Mouse (Mus musculus) stomach, embryonic 14.5 days (tissue): ENCODE measurements around the gene Stn1. TPM values are rescaled to one million over a fixed set of nuclear protein-coding genes. Genes with fewer than 3 reads are reported as not detected.

Source experiments
- ATAC-seq: fragments of 200-750 bp; cut with Nextera tagmentation; 2 replicates; pipeline ENCODE4 v1.8.0; 2017; ENCODE audit warnings: low read depth, moderate TSS enrichment; ENCODE audit not compliant: insufficient number of reproducible peaks, insufficient read depth, low FRiP score
- H3K27ac ChIP-seq: fragments of 300-500 bp; sonication (generic); 2 replicates; pipeline ENCODE4 v1.5.1; 2014; ENCODE audit warnings: mild to moderate bottlenecking, low read length, moderate library complexity, mixed read lengths
- H3K27me3 ChIP-seq: fragments of 300-500 bp; sonication (generic); 2 replicates; pipeline ENCODE4 v1.6.1; 2014; ENCODE audit warnings: low read length, control low read depth, mixed read lengths; ENCODE audit not compliant: control insufficient read depth, insufficient read depth
- H3K36me3 ChIP-seq: fragments of 300-500 bp; sonication (generic); 2 replicates; pipeline ENCODE4 v1.6.1; 2014; ENCODE audit warnings: mild to moderate bottlenecking, control low read depth, low read length, moderate library complexity, mixed read lengths; ENCODE audit not compliant: control insufficient read depth, insufficient read depth
- H3K4me1 ChIP-seq: fragments of 300-500 bp; sonication (generic); 2 replicates; pipeline ENCODE4 v1.6.1; 2014; ENCODE audit warnings: low read length, control low read depth, mixed read lengths; ENCODE audit not compliant: control insufficient read depth, insufficient read depth
- H3K4me2 ChIP-seq: fragments of 300-500 bp; sonication (generic); replicated peaks from 2 replicates; pipeline ENCODE4 v1.6.1; 2014; ENCODE audit warnings: low read depth, low read length, control low read depth
- H3K4me3 ChIP-seq: fragments of 300-500 bp; sonication (generic); 2 replicates; pipeline ENCODE4 v1.5.1; 2014; ENCODE audit warnings: low read depth, low read length, control low read depth
- H3K9ac ChIP-seq: fragments of 300-500 bp; sonication (generic); replicated peaks from 2 replicates; pipeline ENCODE4 v1.6.1; 2014; ENCODE audit warnings: low read depth, mild to moderate bottlenecking, control low read depth, low read length, moderate library complexity, mixed read lengths
- H3K9me3 ChIP-seq: fragments of 300-500 bp; sonication (generic); 2 replicates; pipeline ENCODE4 v1.6.1; 2016; ENCODE audit warnings: low read depth, low read length, control low read depth; ENCODE audit not compliant: control insufficient read depth
- WGBS: fragments of 180-500 bp; shearing (Covaris S2); extraction: QIAGEN DNeasy Blood & Tissue Kit; methylation state at CpG from one replicate; pipeline ENCODE4 v1.1.7; 2014; 5-methylcytosine and 5-hydroxymethylcytosine counted together
- polyA plus RNA-seq: library from polyadenylated mRNA; unstranded; fragments of >200 nt; fragmentation: Nextera tagmentation; extraction: Ambion mirVana; gene quantifications from 2 replicates; pipeline ENCODE4 v1.2.1, GENCODE M21; 2014

The Stn1 gene
- polyA plus RNA-seq, 1 experiment from 2014 or later, result 68.4 TPM

DNA sequence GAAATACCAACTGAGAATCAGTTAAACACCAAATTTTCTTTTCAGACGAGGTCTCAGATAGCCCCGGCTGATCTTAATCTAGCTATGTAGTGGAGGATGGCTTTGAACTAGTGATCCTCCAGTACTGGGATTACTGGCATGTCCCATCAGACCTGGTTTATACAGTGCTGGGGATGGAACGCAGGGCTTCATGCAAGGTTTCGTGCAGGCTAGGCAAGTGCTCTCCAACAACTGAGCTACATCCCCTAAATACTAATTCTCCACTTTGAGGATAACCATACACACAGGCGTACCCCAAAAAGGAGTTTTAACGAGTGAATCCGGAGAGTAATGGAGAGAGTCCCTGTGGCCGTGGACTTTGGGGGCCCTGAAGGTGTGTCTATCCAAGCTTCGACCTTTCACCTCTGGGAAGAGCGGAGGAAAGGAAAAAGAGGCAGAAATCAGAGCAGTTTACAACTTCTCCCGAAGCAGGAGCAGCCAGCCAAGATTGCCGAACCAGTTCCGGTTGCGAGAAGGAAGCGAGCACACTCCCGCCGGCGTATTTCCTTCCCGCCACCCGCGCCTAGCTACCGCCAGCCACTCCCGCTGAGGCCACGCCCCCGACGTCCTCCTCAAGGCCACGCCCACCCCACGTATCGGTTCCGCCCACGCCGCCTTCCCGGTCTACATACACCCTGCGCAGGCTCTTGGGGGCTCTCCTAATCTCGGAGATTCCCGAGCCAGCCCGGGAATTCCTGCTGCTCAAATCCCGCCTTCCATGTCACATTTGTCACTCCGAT is 597 bp downstream of the Stn1 start:
- WGBS, result 5% methylated on average over 39 of the region's 39 CpGs
- Histone ChIP-seq H3K4me1 (peaks cover 26% of the 10 kb centered on the region), H3K27ac (peak overlapping the region; percentile 91; the same call in 1 of the 2 replicates), H3K9me3 (no peaks in the 10 kb centered on the region), H3K9ac (peak overlapping the region; percentile 50), H3K4me2 (peak overlapping the region; percentile 80), H3K36me3 (peaks cover 7% of the 10 kb centered on the region; the same call in 1 of the 2 replicates), H3K4me3 (peak overlapping the region; percentile 52), H3K27me3 (no peaks in the 10 kb centered on the region)
- peak; percentile 97 for ATAC-seq

DNA sequence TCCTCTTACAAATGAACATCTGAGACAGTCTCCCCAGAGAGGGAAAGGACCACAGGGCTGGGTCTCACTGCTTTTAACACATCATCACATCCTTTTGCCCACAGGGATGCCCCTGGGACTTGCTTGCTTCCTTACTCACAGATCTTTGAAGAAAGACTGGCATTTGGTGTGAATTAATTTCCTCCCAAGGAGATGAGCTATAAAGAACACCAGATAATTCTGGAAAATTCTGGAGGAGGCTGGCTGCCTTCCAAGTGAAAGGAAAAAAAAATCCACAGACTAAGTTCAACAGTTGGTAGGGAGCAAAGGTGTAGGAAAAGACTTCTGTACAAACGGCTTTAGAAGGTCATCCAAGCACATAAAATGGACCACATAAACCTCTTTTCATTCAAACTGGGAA is 3.2 kb downstream of the Stn1 start:
- Histone ChIP-seq H3K4me3 (no peak overlapping the region), H3K9ac (no peak overlapping the region), H3K4me2 (no peak overlapping the region), H3K4me1 (peaks cover 25% of the 10 kb centered on the region), H3K36me3 (peaks cover 7% of the 10 kb centered on the region; the same call in 1 of the 2 replicates), H3K27me3 (no peaks in the 10 kb centered on the region), H3K9me3 (no peaks in the 10 kb centered on the region), H3K27ac (no peak overlapping the region)
- WGBS, result 57% methylated on average over 1 of the region's 1 CpGs
- ATAC-seq, result no peak

DNA sequence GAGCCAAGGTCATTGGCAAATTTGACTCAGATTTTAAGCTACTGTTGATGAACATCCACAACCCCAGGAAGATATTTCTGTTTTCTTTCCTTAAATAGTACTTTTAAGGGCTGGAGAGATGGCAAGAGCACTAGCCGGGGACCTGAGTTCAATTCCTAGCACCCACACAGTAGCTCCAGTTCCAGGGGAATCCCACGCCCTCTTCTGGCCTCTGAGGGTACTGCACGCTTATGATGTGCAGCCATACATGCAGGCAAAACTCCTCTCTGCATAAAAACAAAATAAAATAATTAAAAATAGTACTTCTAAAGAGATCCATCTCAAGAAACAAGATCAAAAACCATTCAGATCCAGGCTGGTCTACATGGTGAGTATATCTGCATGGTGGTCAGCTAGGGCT is 4.9 kb downstream of the Stn1 start:
- Histone ChIP-seq H3K27ac (no peak overlapping the region), H3K9ac (no peak overlapping the region), H3K27me3 (no peaks in the 10 kb centered on the region), H3K4me2 (no peak overlapping the region), H3K4me1 (peaks cover 12% of the 10 kb centered on the region), H3K4me3 (no peak overlapping the region), H3K9me3 (no peaks in the 10 kb centered on the region), H3K36me3 (peaks cover 7% of the 10 kb centered on the region; the same call in 1 of the 2 replicates)
- ATAC-seq, result no peak
- WGBS, result 83% methylated on average over 3 of the region's 3 CpGs

GRCm38 (mm10) chr19:47531309-47531708 is 6.0 kb downstream of the Stn1 start:
- Histone ChIP-seq H3K9ac (no peak overlapping the region), H3K27ac (no peak overlapping the region), H3K9me3 (no peaks in the 10 kb centered on the region), H3K27me3 (no peaks in the 10 kb centered on the region), H3K4me1 (peaks cover 13% of the 10 kb centered on the region), H3K4me2 (no peak overlapping the region), H3K36me3 (peaks cover 10% of the 10 kb centered on the region; the same call in 1 of the 2 replicates), H3K4me3 (no peak overlapping the region)
- ATAC-seq, result no peak
- 87% methylated on average over 5 of the region's 5 CpGs for WGBS

DNA sequence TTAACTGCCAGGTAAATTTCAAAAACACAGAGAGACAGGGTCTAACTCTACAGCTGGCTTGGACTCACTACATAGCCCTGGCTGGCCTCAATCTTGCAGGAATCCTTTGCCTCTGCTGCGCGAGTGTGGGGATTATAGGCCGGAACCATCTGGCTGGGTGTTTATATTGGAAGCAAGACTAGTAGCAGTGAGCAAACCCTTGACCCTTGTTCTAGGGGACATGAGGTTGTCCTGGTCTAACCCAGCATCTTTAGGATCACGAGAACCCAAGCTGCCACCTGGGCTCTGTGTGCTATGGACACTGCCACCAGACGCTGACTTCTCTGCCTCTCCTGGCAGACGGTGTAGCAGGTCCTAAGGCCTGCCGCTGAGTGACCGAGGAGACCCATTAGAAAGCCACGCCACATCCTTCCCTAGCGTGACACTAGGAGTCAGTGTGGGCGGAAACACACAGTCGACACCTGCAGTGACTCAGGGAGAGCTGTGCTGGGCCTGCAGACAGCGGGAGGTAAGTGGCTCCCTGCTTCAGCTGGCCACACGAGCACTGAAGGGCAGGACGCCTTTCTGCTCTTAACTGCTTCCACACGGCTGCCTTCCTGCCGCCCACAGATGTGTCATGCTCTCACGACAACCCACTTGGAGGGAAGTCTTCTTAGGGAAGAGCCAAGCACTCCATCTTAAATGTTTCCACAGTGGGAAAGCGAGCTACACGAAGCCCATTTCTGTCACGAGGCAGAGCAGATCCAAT is 10.9 kb downstream of the Stn1 start:
- Histone ChIP-seq H3K36me3 (peaks cover 22% of the 10 kb centered on the region), H3K4me2 (no peak overlapping the region), H3K4me1 (0 out of 2 replicates have a peak, but pooled peaks cover 5% of the 10 kb centered on the region), H3K9me3 (no peaks in the 10 kb centered on the region), H3K9ac (no peak overlapping the region), H3K4me3 (no peak overlapping the region), H3K27me3 (no peaks in the 10 kb centered on the region), H3K27ac (no peak overlapping the region)
- 66% methylated on average over 21 of the region's 21 CpGs for WGBS
- no peak for ATAC-seq

GRCm38 (mm10) chr19:47524905-47525304 is 12.4 kb downstream of the Stn1 start:
- WGBS, result 93% methylated on average over 8 of the region's 8 CpGs
- no peak overlapping the region for H3K4me3 ChIP-seq
- H3K9ac ChIP-seq, result no peak overlapping the region
- H3K27ac ChIP-seq, result no peak overlapping the region
- H3K36me3 ChIP-seq, result peaks cover 22% of the 10 kb centered on the region
- ATAC-seq, result no peak
- no peaks in the 10 kb centered on the region for H3K27me3 ChIP-seq
- 0 out of 2 replicates have a peak, but pooled peaks cover 5% of the 10 kb centered on the region for H3K4me1 ChIP-seq
- H3K9me3 ChIP-seq, result no peaks in the 10 kb centered on the region
- H3K4me2 ChIP-seq, result no peak overlapping the region

- H3K27me3 ChIP-seq, result no peaks in the 10 kb centered on the region
- no peak overlapping the region for H3K9ac ChIP-seq
- no peak overlapping the region for H3K4me3 ChIP-seq
- H3K9me3 ChIP-seq, result no peaks in the 10 kb centered on the region
- H3K4me2 ChIP-seq, result no peak overlapping the region
- 93% methylated on average over 5 of the region's 5 CpGs for WGBS
- no peak overlapping the region for H3K27ac ChIP-seq
- 0 out of 2 replicates have a peak, but pooled peaks cover under 1% of the 10 kb centered on the region for H3K4me1 ChIP-seq
- H3K36me3 ChIP-seq, result peaks cover 20% of the 10 kb centered on the region
- no peak for ATAC-seq
Observed at GRCm38 (mm10) chr19:47521403-47521802, 15.9 kb downstream of the Stn1 start.

GRCm38 (mm10) chr19:47519163-47519893 is 18.0 kb downstream of the Stn1 start:
- WGBS, result 88% methylated on average over 8 of the region's 8 CpGs
- H3K4me1 ChIP-seq, result no peaks in the 10 kb centered on the region
- no peak overlapping the region for H3K27ac ChIP-seq
- no peak for ATAC-seq
- no peaks in the 10 kb centered on the region for H3K27me3 ChIP-seq
- peaks cover 25% of the 10 kb centered on the region for H3K36me3 ChIP-seq
- H3K9me3 ChIP-seq, result no peaks in the 10 kb centered on the region
- H3K4me2 ChIP-seq, result no peak overlapping the region
- H3K4me3 ChIP-seq, result no peak overlapping the region
- no peak overlapping the region for H3K9ac ChIP-seq
